Mouse (Mus musculus) cortical plate, adult 2 months (tissue): ENCODE results near the gene Gse1.
"Not testable (repeated sequence)": the region's sequence is repeated elsewhere in the genome, so short reads cannot be mapped to it uniquely, and the experiment has no call there.

ENCODE experiments used
- CTCF ChIP-seq: fragments of 200-500 bp; IDR thresholded peaks from 2 replicates; pipeline ENCODE4 v1.5.1; 2011; ENCODE audit warnings: mild to moderate bottlenecking, control low read depth, low read length; ENCODE audit not compliant: insufficient read depth; ENCODE audit errors: extremely low read depth
- POLR2A ChIP-seq: fragments of 200-500 bp; IDR thresholded peaks from 2 replicates; pipeline ENCODE4 v1.6.1; 2011; ENCODE audit warnings: mild to moderate bottlenecking, low read length, control low read depth; ENCODE audit not compliant: insufficient read depth; ENCODE audit errors: extremely low read depth

- not testable (repeated sequence) for TF ChIP-seq CTCF, POLR2A
Observed at GRCm38 (mm10) chr8:120334261-120334660, 106.0 kb downstream of the Gse1 start.
